ENCODE assay signal across 16 mouse cellular contexts in the genomic region with DNA sequence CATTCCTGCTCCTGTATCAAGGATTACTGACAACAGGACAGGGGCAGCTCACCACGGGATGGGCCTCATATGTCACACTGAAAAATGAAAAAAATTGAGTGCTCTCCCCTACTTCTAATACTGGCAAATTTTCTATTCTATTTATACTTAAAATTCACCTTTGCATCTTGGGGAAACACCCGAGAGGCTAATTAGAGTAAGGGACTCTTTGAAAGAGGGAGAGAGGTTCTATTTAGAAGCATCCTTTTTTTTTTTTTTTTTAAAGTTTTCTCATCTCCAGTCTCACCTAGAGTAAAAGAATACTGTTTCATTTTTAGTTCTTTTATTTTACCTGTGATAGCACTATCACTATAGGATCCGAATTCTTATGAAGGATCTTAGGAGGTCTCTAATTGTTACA. TPM values are rescaled to one million over a fixed set of nuclear protein-coding genes. Genes with fewer than 3 reads are reported as not detected.
DNase-seq lines count a peak whose midpoint lies in the region; ATAC-seq and TF ChIP-seq lines count a peak whose summit lies in the region.
"Had no signal": no experiment of that assay in that cellular context is flagged by ENCODE, and none has a peak within 500 bp of the region (broad histone marks: within the 10 kb centered on the region; RNA-seq: fewer than 3 reads in every experiment).

No protein-coding gene starts in this region.

- TF ChIP-seq CTCF in lung, postnatal 0 days (IDR thresholded peaks at IDR 0.05), result no peak

- no peaks in the 10 kb centered on the region for H3K9me3 ChIP-seq in lung, postnatal 0 days (ENCODE audit: low read length)
- H3K9me3 ChIP-seq: embryonic facial prominence, embryonic 10.5 days; embryonic facial prominence, embryonic 12.5 days; forebrain, embryonic 13.5 days; forebrain, embryonic 15.5 days; G1E had no signal

- H3K27ac ChIP-seq in lung, postnatal 0 days (ENCODE audit: low read length), result no peak overlapping the region
- H3K27ac ChIP-seq: embryonic facial prominence, embryonic 10.5 days; embryonic facial prominence, embryonic 12.5 days; forebrain, embryonic 13.5 days; forebrain, embryonic 15.5 days had no signal

- DNase-seq in heart, adult 11 months, result peak; percentile 19
- no peak for DNase-seq in heart, adult 9 months (ENCODE audit: low spot score in 2 of 2)
- DNase-seq in testis, postnatal 10 days (ENCODE audit: low spot score), result peak; percentile 12
- DNase-seq in testis, postnatal 14 days (ENCODE audit: low spot score), result no peak
- DNase-seq in lung, postnatal 0 days (ENCODE audit: low spot score), result no peak
- DNase-seq: adrenal gland, adult 8-10 months; adrenal gland, postnatal 14 days; adrenal gland, postnatal 36 days; forebrain, postnatal 0 days had no signal

- no peaks in the 10 kb centered on the region for H3K4me1 ChIP-seq in lung, postnatal 0 days (ENCODE audit: insufficient read depth, low read depth, low read length)
- H3K4me1 ChIP-seq: embryonic facial prominence, embryonic 10.5 days; embryonic facial prominence, embryonic 12.5 days; forebrain, embryonic 13.5 days; forebrain, embryonic 15.5 days had no signal

- no peak overlapping the region for H3K4me3 ChIP-seq in lung, postnatal 0 days (ENCODE audit: low read depth, low read length)
- H3K4me3 ChIP-seq: embryonic facial prominence, embryonic 10.5 days; embryonic facial prominence, embryonic 12.5 days; forebrain, embryonic 13.5 days; forebrain, embryonic 15.5 days had no signal

- H3K36me3 ChIP-seq in lung, postnatal 0 days (ENCODE audit: insufficient read depth, low read length), result peaks cover 9% of the 10 kb centered on the region

- TF ChIP-seq EP300 in lung, postnatal 0 days (IDR thresholded peaks at IDR 0.05), result no peak

- H3K9ac ChIP-seq in lung, postnatal 0 days (replicated peaks; ENCODE audit: low read depth), result no peak overlapping the region
- H3K9ac ChIP-seq: embryonic facial prominence, embryonic 12.5 days; forebrain, embryonic 13.5 days; forebrain, embryonic 15.5 days; forebrain, postnatal 0 days had no signal

- ATAC-seq in lung, postnatal 0 days, result no peak
- ATAC-seq: activated CD4-positive, CD25-positive, alpha-beta regulatory T cell, adult 4 months; forebrain, embryonic 13.5 days; forebrain, embryonic 15.5 days; forebrain, postnatal 0 days; Patski had no signal

- H3K4me2 ChIP-seq in lung, postnatal 0 days (replicated peaks; ENCODE audit: low read depth, low read length), result no peak overlapping the region
- H3K4me2 ChIP-seq: embryonic facial prominence, embryonic 12.5 days; forebrain, embryonic 13.5 days; forebrain, embryonic 15.5 days had no signal

- no peaks in the 10 kb centered on the region for H3K27me3 ChIP-seq in lung, postnatal 0 days (replicated peaks; ENCODE audit: insufficient read depth, low read length)
- H3K27me3 ChIP-seq: embryonic facial prominence, embryonic 12.5 days; forebrain, embryonic 13.5 days; forebrain, embryonic 15.5 days; Patski had no signal

- 95% methylated on average over 3 of the region's 3 CpGs for WGBS in lung, postnatal 0 days

RNA-seq across cellular contexts. Expression of a gene that starts 24.5 kb away (rescaled TPM):
- polyA plus RNA-seq in lung, postnatal 0 days (2015; fragmentation: Nextera tagmentation; extraction: Ambion mirVana), result 24.3 and 24.7 TPM in 2 replicates

RNA-seq across cellular contexts. Expression of a gene that starts 53.2 kb away (rescaled TPM):
- polyA plus RNA-seq in lung, postnatal 0 days (2015; fragmentation: Nextera tagmentation; extraction: Ambion mirVana), result 166 and 180 TPM in 2 replicates

Comparison
In these comparisons a context has a peak if more than half of its experiments do, and no peak if none do; other contexts are left out.
1. DNase-seq: peak in heart, adult 11 months (single experiment) and testis, postnatal 10 days (single experiment); none in heart, adult 9 months (0 of 2), testis, postnatal 14 days (single experiment) and lung, postnatal 0 days (single experiment).